Mouse (Mus musculus): ENCODE measurements around the gene Mical3.

The Mical3 gene

GRCm38 (mm10) chr6:121111448-121112055, 19.2 kb downstream of the Mical3 start:
- in situ Hi-C loops (cut with MboI, MseI) = no loop called here

DNA sequence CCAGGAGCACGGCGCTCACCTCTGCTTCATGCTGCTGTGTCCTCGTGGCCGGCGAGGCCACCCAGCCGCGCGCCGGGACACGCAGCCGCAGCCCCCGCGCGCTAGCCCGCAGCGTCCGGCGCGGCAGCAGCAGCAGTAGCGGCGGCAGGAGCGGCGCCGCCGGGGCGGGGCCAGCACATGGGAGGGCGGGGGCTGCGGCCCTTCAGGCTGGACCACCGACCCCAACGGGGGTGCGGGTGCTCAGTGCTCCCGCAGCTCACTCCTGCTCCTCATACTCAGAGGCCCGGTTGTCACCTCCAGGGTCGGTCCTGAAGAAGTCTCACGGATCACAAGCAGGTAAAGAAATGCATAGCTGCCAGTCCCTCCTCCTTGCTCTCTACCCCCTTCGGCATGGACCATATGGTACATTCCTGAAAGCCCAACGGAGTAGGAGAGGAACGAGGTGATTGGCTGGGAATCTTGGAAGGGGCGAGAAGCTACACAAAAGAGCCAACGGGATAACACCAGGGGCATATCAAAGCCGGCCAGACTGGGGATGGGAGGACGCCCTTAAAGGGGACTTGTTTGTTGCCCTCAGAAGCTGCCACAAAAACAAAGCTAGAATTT, 20.7 kb downstream of the Mical3 start:
- in situ Hi-C loops (cut with MboI, MseI) = no loop called here

- in situ Hi-C loops (cut with MboI, MseI) = no loop called here
Measured at GRCm38 (mm10) chr6:121109181-121109981, 21.4 kb downstream of the Mical3 start.

GRCm38 (mm10) chr6:121108075-121108474, 22.7 kb downstream of the Mical3 start:
- in situ Hi-C loops (cut with MboI, MseI) = no loop called here

- in situ Hi-C loops (cut with MboI, MseI) = no loop called here
Measured at GRCm38 (mm10) chr6:121106711-121107405, 23.9 kb downstream of the Mical3 start.

- in situ Hi-C loops (cut with MboI, MseI) = no loop called here
Measured at GRCm38 (mm10) chr6:121105726-121106125, 25.1 kb downstream of the Mical3 start.

GRCm38 (mm10) chr6:121103406-121104171, 27.2 kb downstream of the Mical3 start:
- in situ Hi-C loops (cut with MboI, MseI) = no loop called here

GRCm38 (mm10) chr6:121102941-121103340, 27.9 kb downstream of the Mical3 start:
- in situ Hi-C loops (cut with MboI, MseI) = no loop called here

DNA sequence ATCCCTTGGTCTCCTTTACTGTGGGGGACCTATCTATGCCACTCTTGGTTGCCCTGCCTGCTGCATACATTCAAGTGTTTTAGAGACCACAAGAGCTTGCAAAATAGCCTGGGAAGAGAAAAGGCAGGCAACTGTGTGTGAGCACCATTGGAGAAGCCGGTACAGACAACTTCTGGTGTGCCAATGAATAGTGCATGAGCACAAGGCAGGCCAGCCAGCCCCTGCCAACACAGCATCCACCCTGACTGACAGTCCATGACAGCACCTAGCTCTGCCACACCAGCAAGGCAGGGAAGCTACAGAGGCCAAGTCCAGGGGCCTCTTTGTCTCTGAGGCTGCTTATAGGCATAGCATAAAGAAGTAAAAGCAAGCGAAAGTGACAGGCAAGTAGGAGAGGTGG, 28.7 kb downstream of the Mical3 start:
- in situ Hi-C loops (cut with MboI, MseI) = no loop called here

GRCm38 (mm10) chr6:121101201-121101600, 29.6 kb downstream of the Mical3 start:
- in situ Hi-C loops (cut with MboI, MseI) = no loop called here

DNA sequence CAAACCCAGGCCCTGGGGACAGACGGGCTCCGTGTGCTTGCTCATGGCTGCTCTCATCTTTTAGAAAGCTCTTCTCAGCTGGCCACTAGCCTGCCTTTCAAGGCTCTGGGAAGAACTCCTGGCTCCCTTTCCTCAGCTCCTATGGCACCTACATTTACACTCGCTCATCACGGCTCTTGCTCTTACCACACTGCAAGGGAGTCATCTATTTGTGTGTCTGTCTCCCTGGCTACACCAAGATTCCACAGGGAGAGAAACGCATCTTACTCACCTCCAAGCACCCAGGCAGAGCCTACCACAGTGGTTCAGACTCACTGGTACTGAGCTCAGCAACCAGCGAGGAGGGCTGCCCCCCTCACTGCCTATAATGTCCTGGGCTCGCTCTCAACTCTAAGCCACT, 31.0 kb downstream of the Mical3 start:
- in situ Hi-C loops (cut with MboI, MseI) = no loop called here

DNA sequence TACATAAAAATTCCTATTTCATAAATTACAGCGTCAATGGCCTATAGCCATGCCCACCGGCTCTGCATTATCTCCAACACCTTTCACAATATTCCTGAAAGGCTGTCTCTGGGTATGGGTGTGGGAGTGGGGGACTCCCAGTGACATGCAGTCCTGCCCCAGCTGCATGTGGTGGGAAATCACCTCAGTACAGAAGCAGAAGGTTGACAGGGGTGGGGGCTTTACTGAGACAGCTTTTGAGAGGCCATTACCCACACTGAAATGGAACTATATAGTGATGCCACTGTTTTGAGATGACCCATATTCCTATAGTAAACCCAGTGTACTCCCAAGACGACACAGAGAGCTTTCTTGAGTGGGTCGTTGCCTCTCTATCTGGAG, 31.6 kb downstream of the Mical3 start:
- in situ Hi-C loops (cut with MboI, MseI) = no loop called here

- in situ Hi-C loops (cut with MboI, MseI) = no loop called here
Measured at GRCm38 (mm10) chr6:121098511-121099227, 32.1 kb downstream of the Mical3 start.

DNA sequence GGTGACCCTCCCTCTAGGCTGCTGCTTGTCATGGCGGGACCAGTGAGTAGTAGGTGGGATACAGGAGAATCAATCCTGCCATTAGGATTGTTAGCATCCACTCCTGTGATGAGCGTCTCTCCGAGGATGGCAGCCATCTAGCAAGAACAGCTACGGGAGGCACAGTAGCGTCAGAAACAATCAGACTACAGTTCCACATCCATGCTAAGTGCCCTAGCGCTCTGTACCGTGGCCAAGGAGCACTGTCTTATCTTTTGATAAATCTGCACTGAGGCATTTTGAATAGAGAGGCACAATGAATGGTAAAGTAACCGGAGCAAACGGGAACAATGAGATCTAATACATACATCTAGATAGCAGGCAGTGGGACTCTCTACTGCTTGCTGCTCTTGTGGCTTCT, 32.7 kb downstream of the Mical3 start:
- in situ Hi-C loops (cut with MboI, MseI) = no loop called here

- in situ Hi-C loops (cut with MboI, MseI) = no loop called here
Measured at GRCm38 (mm10) chr6:121096862-121097261, 33.9 kb downstream of the Mical3 start.

DNA sequence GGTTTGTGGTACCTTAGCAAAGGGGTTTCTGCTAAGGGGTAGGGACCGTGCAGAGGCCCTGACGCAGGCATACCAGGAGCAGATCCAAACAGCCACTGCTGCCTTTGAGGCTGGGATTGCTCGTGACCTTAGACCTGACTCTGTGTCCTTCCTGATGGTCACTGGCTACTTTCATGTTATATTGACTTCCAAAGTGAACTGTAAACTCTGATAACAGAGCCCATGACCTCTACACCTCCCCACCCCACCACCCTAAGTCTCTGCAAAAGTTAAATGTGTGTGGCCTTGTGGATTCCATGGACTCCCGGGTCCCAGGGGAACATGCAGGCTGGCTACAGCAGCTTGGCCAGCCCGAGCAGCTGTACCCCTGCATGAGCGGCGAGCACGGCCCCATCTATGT, 34.4 kb downstream of the Mical3 start:
- in situ Hi-C loops (cut with MboI, MseI) = no loop called here

GRCm38 (mm10) chr6:121093662-121094408, 37.0 kb downstream of the Mical3 start:
- in situ Hi-C loops (cut with MboI, MseI) = no loop called here

- in situ Hi-C loops (cut with MboI, MseI) = no loop called here
Measured at GRCm38 (mm10) chr6:121090786-121091185, 40.0 kb downstream of the Mical3 start.

GRCm38 (mm10) chr6:121087586-121088245, 43.1 kb downstream of the Mical3 start:
- in situ Hi-C loops (cut with MboI, MseI) = no loop called here

GRCm38 (mm10) chr6:121087127-121087526, 43.7 kb downstream of the Mical3 start:
- in situ Hi-C loops (cut with MboI, MseI) = no loop called here
